Mouse (Mus musculus) ES-E14 (cell line): Measurements from ENCODE around the gene Padi6. TPM values are rescaled to one million over a fixed set of nuclear protein-coding genes. Genes with fewer than 3 reads are reported as not detected.
A peak's percentile ranks its signal among the peaks of the same experiment; 100 is the strongest.

Experiments used
- DNase-seq: peaks from one replicate; pipeline ENCODE4 v3.0.0-alpha.2; 2013; ENCODE audit warnings: low read depth, low spot score
- H3K27ac ChIP-seq: 2 replicates; pipeline ENCODE4 v1.5.1; 2012; ENCODE audit warnings: low read depth, mild to moderate bottlenecking, low read length, moderate library complexity, mixed read lengths; ENCODE audit not compliant: poor library complexity, insufficient read depth, severe bottlenecking
- H3K36me3 ChIP-seq: 2 replicates; pipeline ENCODE4 v1.6.1; 2012; ENCODE audit warnings: mild to moderate bottlenecking, low read length, moderate library complexity, mixed read lengths; ENCODE audit not compliant: control insufficient read depth, poor library complexity, insufficient read depth, severe bottlenecking
- H3K4me1 ChIP-seq, 2 experiments: fragments of 150-350 bp in 1 of 2; sonication (generic) in 1 of 2; 2 replicates each; pipeline ENCODE4 v1.6.1; 2012; ENCODE audit warnings: low read length in 2 of 2, mild to moderate bottlenecking in 1 of 2, mixed read lengths in 1 of 2; ENCODE audit not compliant: control insufficient read depth in 2 of 2, insufficient read depth in 2 of 2, poor library complexity in 1 of 2
- H3K4me3 ChIP-seq, 2 experiments: fragments of 150-350 bp in 1 of 2; sonication (generic) in 1 of 2; 2 replicates each; pipeline ENCODE4 v1.5.1; 2012; ENCODE audit warnings: low read length in 2 of 2, low read depth in 1 of 2, mild to moderate bottlenecking in 1 of 2, mixed read lengths in 1 of 2; ENCODE audit not compliant: insufficient read depth in 1 of 2, poor library complexity in 1 of 2, severe bottlenecking in 1 of 2
- H3K9ac ChIP-seq: 2 replicates; pipeline ENCODE4 v1.6.1; 2012; ENCODE audit warnings: low read depth, mild to moderate bottlenecking, low read length, mixed read lengths; ENCODE audit not compliant: poor library complexity, insufficient read depth, severe bottlenecking
- H3K9me3 ChIP-seq: fragments of 150-350 bp; sonication (generic); 2 replicates; pipeline ENCODE4 v1.6.1; 2012; ENCODE audit warnings: low read depth, mild to moderate bottlenecking, low read length; ENCODE audit not compliant: control insufficient read depth, insufficient read depth
- CHD2 ChIP-seq: IDR thresholded peaks from 2 replicates; pipeline ENCODE4 v1.6.1; 2014; ENCODE audit warnings: mild to moderate bottlenecking, low read depth, low read length, inconsistent platforms
- HCFC1 ChIP-seq: IDR thresholded peaks from 2 replicates; pipeline ENCODE4 v1.6.1; 2012; ENCODE audit warnings: low read length, inconsistent platforms, borderline replicate concordance; ENCODE audit not compliant: insufficient read depth
- MAFK ChIP-seq: IDR thresholded peaks from 2 replicates; pipeline ENCODE4 v1.6.1; 2014; ENCODE audit warnings: mild to moderate bottlenecking, low read depth, low read length, inconsistent platforms; ENCODE audit not compliant: insufficient read depth
- ZC3H11A ChIP-seq: IDR thresholded peaks from 2 replicates; pipeline ENCODE4 v1.6.1; 2012; ENCODE audit warnings: low read depth, mild to moderate bottlenecking, inconsistent platforms, low read length, borderline replicate concordance
- ZNF384 ChIP-seq: IDR thresholded peaks from 2 replicates; pipeline ENCODE4 v1.6.1; 2012; ENCODE audit warnings: low read depth, low read length, inconsistent platforms
- in situ Hi-C, 2 experiments: fragments of 600-800 bp; cut with MboI; formaldehyde crosslinking; loops; one replicate each; pipeline ENCODE4 v1.15.1; 2025; ENCODE audit warnings: low sequenced_read_pairs in 2 of 2, inconsistent platforms in 1 of 2; ENCODE audit not compliant: unreplicated experiment in 2 of 2
- total RNA-seq: library from RNA; depleted of rRNA; stranded (reverse); fragments of 300-350 nt; gene quantifications from 2 replicates; pipeline ENCODE4 v1.2.3, GENCODE M21; 2012

Gene Padi6
- total RNA-seq, 1 experiment = 0.09 TPM

DNA sequence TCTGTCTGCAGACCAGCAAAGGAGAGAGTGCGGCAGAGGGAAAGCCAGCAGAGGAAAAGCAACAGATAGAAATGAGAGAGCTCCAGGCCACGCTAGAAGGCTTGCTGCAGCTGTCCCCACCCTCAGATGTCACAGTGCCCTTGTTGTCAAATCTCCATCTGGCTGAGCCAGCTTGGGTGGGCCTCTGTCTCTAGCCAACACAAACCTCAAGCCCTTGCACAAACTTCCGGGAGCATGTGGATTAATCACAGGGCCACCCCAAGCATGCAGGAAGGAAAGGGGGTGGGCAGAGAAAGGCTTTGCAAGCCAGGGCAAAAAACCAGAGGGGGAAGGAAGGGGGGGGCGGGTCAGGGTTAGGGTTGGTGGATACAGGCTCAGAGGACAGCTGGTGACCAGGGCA is 45.0 kb upstream of the Padi6 start:
- Histone ChIP-seq H3K9me3 (no peaks in the 10 kb centered on the region), H3K27ac (no peak overlapping the region), H3K4me3 (no peak overlapping the region), H3K9ac (no peak overlapping the region), H3K36me3 (no peaks in the 10 kb centered on the region), H3K4me1 (no peaks in the 10 kb centered on the region)
- DNase-seq = no peak
- TF ChIP-seq HCFC1 (no peak), ZNF384 (no peak), MAFK (no peak), ZC3H11A (no peak), CHD2 (no peak)
- in situ Hi-C loops = no loop called here

DNA sequence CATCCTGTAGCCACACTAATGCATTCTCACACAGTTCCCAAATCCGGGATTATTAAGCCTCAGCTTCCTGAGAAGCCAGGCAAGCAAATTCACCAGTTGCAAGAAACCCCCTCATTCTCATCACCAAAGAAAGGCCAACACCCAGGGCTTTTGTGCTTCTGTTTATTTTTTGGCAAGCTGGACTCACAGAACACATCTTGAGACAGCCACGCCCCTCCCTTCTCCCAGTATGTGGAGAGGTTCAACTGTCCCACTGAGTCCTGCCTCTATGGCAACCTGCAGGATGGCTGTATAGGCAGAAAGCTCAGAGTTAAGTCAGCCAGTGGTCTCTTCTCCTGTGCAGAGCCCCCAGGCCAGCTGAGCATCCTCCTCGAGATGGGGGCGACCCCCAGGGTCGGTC is 42.8 kb upstream of the Padi6 start:
- H3K9ac ChIP-seq = no peak overlapping the region
- DNase-seq = no peak
- no peak overlapping the region for H3K27ac ChIP-seq
- H3K9me3 ChIP-seq = no peaks in the 10 kb centered on the region
- no peaks in the 10 kb centered on the region for H3K4me1 ChIP-seq
- in situ Hi-C loops = no loop called here
- TF ChIP-seq MAFK (no peak), ZC3H11A (no peak), ZNF384 (no peak), CHD2 (no peak), HCFC1 (no peak)
- no peak overlapping the region for H3K4me3 ChIP-seq
- no peaks in the 10 kb centered on the region for H3K36me3 ChIP-seq

DNA sequence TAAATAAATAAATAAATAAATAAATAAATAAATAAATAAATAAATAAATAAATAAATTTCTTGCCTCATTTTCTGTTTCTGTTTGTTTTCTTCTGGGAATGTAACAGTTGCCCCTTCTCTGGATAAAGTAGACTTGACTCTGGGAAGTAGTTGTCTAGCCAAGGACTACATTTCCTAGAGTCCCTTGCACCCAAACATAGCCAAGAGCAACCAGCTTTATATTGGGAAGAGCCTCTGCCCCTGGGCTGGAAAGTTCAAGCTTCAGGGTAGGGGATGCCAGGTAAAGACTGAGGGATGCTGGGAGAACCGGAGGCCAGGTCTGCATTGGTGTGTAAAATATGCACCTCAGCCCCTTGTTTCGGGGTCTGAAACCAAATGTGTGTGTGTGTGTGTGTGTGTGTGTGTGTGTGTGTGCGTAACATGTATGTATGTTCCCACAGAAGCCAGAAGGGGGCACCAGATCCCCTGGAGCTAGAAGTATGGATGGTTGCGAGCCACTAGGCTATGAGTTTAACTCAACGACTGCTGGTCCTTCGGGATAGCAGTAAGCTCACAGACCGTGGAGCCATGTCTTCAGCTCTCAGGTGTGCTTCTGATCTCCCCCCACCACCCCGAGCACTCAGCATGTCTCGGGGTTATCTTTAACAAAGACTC is 42.0 kb upstream of the Padi6 start:
- H3K9ac ChIP-seq = no peak overlapping the region
- in situ Hi-C loops = no loop called here
- H3K36me3 ChIP-seq = no peaks in the 10 kb centered on the region
- peak; percentile 72; the same call in 1 of the 2 replicates for TF ChIP-seq HCFC1
- no peak for TF ChIP-seq MAFK
- no peak for TF ChIP-seq ZC3H11A
- no peak for TF ChIP-seq ZNF384
- no peaks in the 10 kb centered on the region for H3K4me1 ChIP-seq
- no peak overlapping the region for H3K27ac ChIP-seq
- H3K4me3 ChIP-seq = no peak overlapping the region
- H3K9me3 ChIP-seq = no peaks in the 10 kb centered on the region
- no peak for DNase-seq

- no peak overlapping the region for H3K27ac ChIP-seq
- TF ChIP-seq CHD2 (no peak), HCFC1 (no peak), MAFK (no peak), ZC3H11A (no peak), ZNF384 (no peak)
- DNase-seq = no peak
- no peaks in the 10 kb centered on the region for H3K9me3 ChIP-seq
- no peaks in the 10 kb centered on the region for H3K36me3 ChIP-seq
- no peaks in the 10 kb centered on the region for H3K4me1 ChIP-seq
- in situ Hi-C loops = no loop called here
- H3K4me3 ChIP-seq = no peak overlapping the region
- H3K9ac ChIP-seq = no peak overlapping the region
Observed at GRCm38 (mm10) chr4:140782821-140783220, 40.4 kb upstream of the Padi6 start.
